Mouse (Mus musculus) small intestine, adult 2 months (tissue): ENCODE measurements at regions not wholly inside any gene's neighbourhood (a gene's known extent, or its start where the extent isn't known, plus 50 kb on each side); places are given as distances from the start of the nearest gene placed in this dataset.

Source experiments
- H3K27ac ChIP-seq: fragments of 200-500 bp; 2 replicates; pipeline ENCODE4 v1.5.1; 2012; ENCODE audit warnings: low read depth, low read length, control low read depth, inconsistent platforms; ENCODE audit not compliant: insufficient read depth
- H3K27me3 ChIP-seq: fragments of 200-500 bp; 2 replicates; pipeline ENCODE4 v1.6.1; 2012; ENCODE audit warnings: mild to moderate bottlenecking, moderate library complexity, low read length, inconsistent platforms; ENCODE audit not compliant: control insufficient read depth, insufficient read depth
- H3K36me3 ChIP-seq: fragments of 200-500 bp; 2 replicates; pipeline ENCODE4 v1.6.1; 2012; ENCODE audit warnings: mild to moderate bottlenecking, low read length, control low read depth, inconsistent platforms; ENCODE audit not compliant: control insufficient read depth, insufficient read depth
- H3K4me1 ChIP-seq: fragments of 200-500 bp; 2 replicates; pipeline ENCODE4 v1.6.1; 2012; ENCODE audit warnings: low read length, inconsistent platforms, mixed read lengths; ENCODE audit not compliant: control insufficient read depth, insufficient read depth, insufficient read length
- H3K4me3 ChIP-seq: fragments of 200-500 bp; 2 replicates; pipeline ENCODE4 v1.5.1; 2012; ENCODE audit warnings: low read depth, mild to moderate bottlenecking, control low read depth, inconsistent platforms, low read length, moderate library complexity
- CTCF ChIP-seq: fragments of 200-500 bp; IDR thresholded peaks from 2 replicates; pipeline ENCODE4 v1.5.1; 2012; ENCODE audit warnings: low read depth, mild to moderate bottlenecking, control low read depth, inconsistent platforms, low read length, moderate library complexity, mixed read lengths; ENCODE audit not compliant: insufficient replicate concordance, insufficient read length; ENCODE audit errors: extremely low read depth
- POLR2A ChIP-seq: fragments of 200-500 bp; IDR thresholded peaks from 2 replicates; pipeline ENCODE4 v1.6.1; 2012; ENCODE audit warnings: low read depth, mild to moderate bottlenecking, control low read depth, inconsistent platforms, low read length, moderate library complexity
- WGBS: fragments of 180-500 bp; shearing (Covaris S2); methylation state at CpG from one replicate; pipeline ENCODE4 v1.1.7; 2018; 5-methylcytosine and 5-hydroxymethylcytosine counted together

DNA sequence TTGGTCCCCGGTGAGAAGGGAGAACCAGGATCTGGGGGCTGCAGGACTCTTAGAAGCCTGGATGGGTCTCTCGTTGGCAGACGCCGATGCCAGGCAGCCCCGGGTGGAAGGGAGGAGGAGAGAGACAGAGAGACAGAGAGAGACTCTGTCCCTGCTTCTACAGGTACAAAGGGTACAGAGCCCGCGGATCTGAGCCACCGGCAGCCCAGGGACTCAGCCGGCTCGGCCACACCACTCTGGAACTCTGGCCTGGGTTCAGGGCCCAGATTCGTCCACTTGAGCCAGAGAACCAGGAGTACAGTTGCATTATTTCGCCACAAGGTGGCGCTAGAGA, 95.5 kb upstream of the Rab39b start:
- H3K4me3 ChIP-seq: peak overlapping the region; percentile 46
- TF ChIP-seq CTCF: no peak
- no peak for TF ChIP-seq POLR2A
- H3K27ac ChIP-seq: no peak overlapping the region

GRCm38 (mm10) chrX:75672976-75673375, 94.9 kb upstream of the Rab39b start:
- WGBS: 86% methylated on average over 13 of the region's 13 CpGs
- H3K4me3 ChIP-seq: peak overlapping the region; percentile 46; the same call in 1 of the 2 replicates
- TF ChIP-seq POLR2A: no peak
- TF ChIP-seq CTCF: no peak

More for the DNA sequence above, 95.5 kb upstream of the Rab39b start:
- Histone ChIP-seq H3K36me3 (no peaks in the 10 kb centered on the region), H3K27me3 (no peaks in the 10 kb centered on the region), H3K4me1 (no peaks in the 10 kb centered on the region)
- 39% methylated on average over 11 of the region's 13 CpGs for WGBS

DNA sequence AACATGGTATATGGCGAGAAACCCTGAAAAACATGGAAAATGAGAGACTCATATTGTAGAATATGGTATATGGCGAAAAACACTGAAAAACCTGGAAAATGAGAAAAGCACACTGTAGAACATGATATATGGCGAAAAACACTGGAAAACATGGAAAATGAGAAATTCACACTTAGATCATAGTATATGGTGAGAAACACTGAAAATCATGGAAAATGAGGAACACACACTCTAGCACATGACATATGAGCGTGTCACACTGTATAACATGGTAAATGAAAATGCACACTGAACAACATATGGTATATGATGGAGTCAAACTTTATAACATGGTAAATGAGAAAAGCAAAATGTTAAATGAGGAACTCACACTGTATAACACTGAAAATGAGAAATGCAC, 89.6 kb upstream of the Rab39b start:
- H3K27me3 ChIP-seq: no peaks in the 10 kb centered on the region
- TF ChIP-seq CTCF: no peak
- no peak for TF ChIP-seq POLR2A
- no peaks in the 10 kb centered on the region for H3K36me3 ChIP-seq
- no peaks in the 10 kb centered on the region for H3K4me1 ChIP-seq
- H3K4me3 ChIP-seq: no peak overlapping the region
- 96% methylated on average over 4 of the region's 4 CpGs for WGBS
- no peak overlapping the region for H3K27ac ChIP-seq

More at GRCm38 (mm10) chrX:75672976-75673375, 94.9 kb upstream of the Rab39b start:
- H3K27me3 ChIP-seq: no peaks in the 10 kb centered on the region
- no peaks in the 10 kb centered on the region for H3K4me1 ChIP-seq
- no peaks in the 10 kb centered on the region for H3K36me3 ChIP-seq
- H3K27ac ChIP-seq: no peak overlapping the region

GRCm38 (mm10) chrX:75643402-75643801, 65.4 kb upstream of the Rab39b start:
- Histone ChIP-seq H3K36me3 (no peaks in the 10 kb centered on the region), H3K27ac (no peak overlapping the region), H3K4me1 (no peaks in the 10 kb centered on the region), H3K4me3 (no peak overlapping the region), H3K27me3 (no peaks in the 10 kb centered on the region)
- 85% methylated on average over 7 of the region's 7 CpGs for whole genome bisulfite sequencing
- TF ChIP-seq POLR2A (no peak), CTCF (no peak)
